Mouse (Mus musculus) layer of hippocampus, adult 2 months (tissue): ENCODE measurements around the gene Pex19. TPM values are rescaled to one million over a fixed set of nuclear protein-coding genes. Genes with fewer than 3 reads are reported as not detected.

Source experiments
- DNase-seq, 2 experiments: peaks; one replicate each; pipeline ENCODE4 v3.0.0; 2022; ENCODE audit warnings: low spot score in 2 of 2
- H3K27ac ChIP-seq: fragments of 200-600 bp; 2 replicates; pipeline ENCODE4 v1.8.1; 2022
- H3K4me3 ChIP-seq: fragments of 200-600 bp; 2 replicates; pipeline ENCODE4 v1.8.1; 2022; ENCODE audit warnings: mild to moderate bottlenecking
- CTCF ChIP-seq: fragments of 200-600 bp; conservative IDR thresholded peaks from 2 replicates; pipeline ENCODE4 v1.8.1; 2022; ENCODE audit warnings: antibody characterized with exemption, mild to moderate bottlenecking, moderate library complexity
- total RNA-seq, 2 experiments: library from RNA; stranded (reverse); gene quantifications; 2 replicates each; pipeline ENCODE4 v1.2.3; 2021

The Pex19 gene
- total RNA-seq, 2 experiments from 2014 or later = 84.9 to 88.3 TPM

DNA sequence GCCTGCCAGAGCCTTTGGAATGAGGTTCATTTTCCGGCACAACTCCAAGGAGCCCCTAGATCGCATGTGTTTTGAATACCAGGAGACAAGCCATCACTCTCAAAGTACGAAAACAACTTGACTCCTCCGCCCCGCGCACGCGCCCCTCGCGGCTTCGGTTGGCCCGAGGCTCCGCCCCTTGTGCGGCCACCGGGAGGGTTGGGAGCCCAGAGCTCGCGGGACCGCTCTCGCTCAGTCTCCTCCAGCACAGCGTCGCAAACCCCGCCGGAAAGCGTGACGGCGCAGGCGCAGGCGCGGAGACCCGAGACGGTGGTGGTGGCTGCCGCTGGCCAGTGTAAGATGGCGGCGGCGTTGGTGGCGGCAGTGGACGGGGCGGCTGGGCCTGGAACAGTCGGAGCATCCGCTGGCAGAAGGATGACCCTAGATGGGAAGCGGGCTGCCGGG, 21.3 kb downstream of the Pex19 start, which contains the start of gene Dcaf8:
TSS of gene Dcaf8 (plus strand) at position 250 of the 444 bp plus-strand sequence.
- Histone ChIP-seq H3K4me3 (peak within 1 kb of the TSS; percentile 99), H3K27ac (peak within 1 kb of the TSS; percentile 97)
- TF ChIP-seq CTCF = no peak
- peak; percentile 96 for DNase-seq

DNA sequence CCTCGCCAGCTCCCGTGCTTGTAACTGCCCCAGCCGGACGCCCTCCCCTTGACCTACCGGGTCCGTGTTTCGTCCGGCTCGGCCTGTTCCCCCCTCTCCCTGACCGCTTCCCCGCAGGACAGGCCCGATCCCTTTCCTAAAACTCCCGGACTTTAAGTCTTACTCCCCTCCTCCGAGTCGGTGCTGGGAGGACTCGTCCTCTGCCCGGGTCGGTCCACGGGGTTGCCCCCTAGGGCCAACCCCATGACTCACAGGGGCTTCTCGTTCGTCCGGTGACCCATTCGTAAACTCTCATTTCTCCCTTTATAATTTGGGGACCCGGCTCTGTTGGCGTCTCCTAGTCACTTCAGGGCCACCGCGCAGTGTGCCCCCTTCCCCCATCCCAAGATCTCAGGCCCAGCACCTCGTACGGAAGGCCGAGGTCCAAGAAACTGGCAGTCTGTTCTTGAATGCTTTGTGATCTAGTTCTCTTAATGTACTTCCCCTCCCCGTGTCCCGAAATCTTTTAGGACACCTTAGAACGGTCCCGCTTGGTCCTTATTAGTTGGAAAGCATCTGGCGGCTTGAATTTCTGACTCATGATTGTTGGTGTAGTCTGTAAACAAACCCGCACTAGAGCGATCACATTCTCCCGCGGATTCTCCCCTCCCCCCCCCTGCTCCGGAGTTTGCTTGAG, 21.9 kb downstream of the Pex19 start:
- H3K27ac ChIP-seq = peak overlapping the region; percentile 97
- peak in 1 of 2 experiments; percentile 31 for DNase-seq
- TF ChIP-seq CTCF = no peak
- H3K4me3 ChIP-seq = peak overlapping the region; percentile 99

DNA sequence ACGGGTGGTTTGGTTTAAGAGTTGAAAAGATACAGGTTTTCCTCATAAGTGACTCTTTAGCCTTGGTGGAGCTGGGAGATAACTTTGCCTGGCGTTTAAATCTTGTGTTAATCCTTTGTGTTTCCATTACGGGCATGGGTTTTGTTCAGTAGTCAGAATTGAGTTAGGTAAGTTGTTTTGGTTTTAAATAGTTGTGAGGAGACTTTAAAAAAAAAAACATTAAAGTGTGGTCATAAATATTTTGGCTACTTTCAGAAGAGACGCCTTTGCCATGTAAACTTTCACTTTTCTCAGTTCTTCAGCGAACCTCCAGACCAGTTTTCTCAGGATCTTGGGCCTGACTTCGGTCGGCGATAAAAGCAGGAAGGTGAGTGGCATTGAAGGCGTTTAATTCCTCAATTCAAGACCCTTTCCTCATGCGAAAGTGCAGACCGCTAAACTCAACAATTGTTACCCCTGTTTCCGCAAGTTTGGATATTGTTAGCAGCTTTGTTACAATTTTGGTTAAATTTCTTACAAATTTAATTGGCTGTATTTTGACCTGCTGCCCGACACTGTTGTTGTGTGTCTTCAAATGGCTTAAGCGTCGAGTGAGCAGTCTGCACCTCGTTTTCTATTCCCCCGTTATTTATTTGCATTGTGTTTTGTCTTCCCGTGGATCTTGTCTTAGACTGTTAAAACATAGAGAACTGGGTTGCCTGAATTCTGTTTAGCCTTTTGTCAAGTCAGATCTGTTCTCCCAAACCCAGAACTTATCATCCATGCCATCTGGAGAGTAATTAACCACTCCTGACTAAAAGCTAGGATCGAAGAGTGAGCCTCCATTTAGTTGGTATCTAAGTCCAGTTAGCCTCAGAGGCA, 22.6 kb downstream of the Pex19 start:
- H3K4me3 ChIP-seq = peak overlapping the region; percentile 99
- H3K27ac ChIP-seq = peak overlapping the region; percentile 97
- DNase-seq = no peak
- TF ChIP-seq CTCF = no peak

DNA sequence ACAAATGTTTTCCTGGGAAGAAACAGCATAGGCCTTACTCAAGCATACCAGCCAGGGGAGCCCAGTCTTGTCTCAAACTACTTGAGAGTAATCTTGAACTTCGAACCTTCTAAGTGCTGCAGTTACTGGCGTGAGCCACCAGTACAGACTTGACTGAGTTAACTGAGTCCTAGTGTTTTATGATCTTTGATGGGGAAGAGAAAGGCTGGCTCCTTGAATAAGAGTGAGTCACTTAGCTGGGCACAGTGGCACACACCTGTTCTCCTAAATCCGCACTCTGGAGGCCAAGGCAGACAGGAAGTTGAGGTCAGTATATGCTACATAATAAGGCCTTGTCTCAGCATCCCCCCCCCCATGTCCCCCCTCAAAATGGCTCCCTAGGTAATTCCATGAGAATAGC, 28.0 kb downstream of the Pex19 start:
- H3K4me3 ChIP-seq = no peak overlapping the region
- TF ChIP-seq CTCF = no peak
- DNase-seq = no peak
- no peak overlapping the region for H3K27ac ChIP-seq

DNA sequence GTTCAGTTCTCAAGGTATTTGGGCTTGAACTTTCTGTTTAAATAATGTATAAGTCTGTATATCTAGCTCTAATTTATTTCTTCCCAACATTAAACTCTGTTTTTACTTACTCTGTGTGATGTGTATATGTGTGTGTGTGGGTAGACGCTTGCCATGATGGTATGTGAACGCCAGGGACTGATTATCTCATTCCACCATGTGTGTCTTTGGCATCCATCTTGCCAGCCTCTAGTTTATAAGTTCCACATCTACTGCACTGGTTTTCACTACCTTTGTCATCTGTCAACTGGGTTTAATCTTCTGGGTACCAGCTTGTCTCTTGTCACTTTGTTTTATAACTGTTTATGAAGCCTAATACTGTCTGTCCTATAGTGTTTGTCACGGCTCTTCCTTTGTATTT, 29.0 kb downstream of the Pex19 start:
- no peak overlapping the region for H3K4me3 ChIP-seq
- no peak overlapping the region for H3K27ac ChIP-seq
- DNase-seq = no peak
- no peak for TF ChIP-seq CTCF

DNA sequence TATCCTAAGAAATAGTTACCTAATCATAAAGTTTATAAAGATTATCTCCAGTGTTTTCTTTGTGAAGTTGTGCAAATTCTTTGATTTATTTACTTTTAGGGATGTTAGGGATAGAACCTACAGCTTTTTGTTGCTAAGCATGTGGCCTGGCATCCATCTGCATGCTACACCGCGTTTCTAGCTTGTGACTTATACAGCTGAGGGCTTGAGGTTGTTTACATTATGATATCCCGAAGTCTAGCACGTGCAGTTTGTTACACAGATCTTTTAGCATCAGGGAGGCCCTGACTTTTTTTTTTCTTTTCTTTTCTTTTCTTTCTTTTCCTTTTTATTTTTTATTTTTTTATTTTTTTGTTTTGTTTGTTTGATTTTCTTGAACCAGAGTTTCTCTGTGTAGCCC, 33.4 kb downstream of the Pex19 start:
- no peak overlapping the region for H3K27ac ChIP-seq
- TF ChIP-seq CTCF = no peak
- no peak for DNase-seq
- no peak overlapping the region for H3K4me3 ChIP-seq

DNA sequence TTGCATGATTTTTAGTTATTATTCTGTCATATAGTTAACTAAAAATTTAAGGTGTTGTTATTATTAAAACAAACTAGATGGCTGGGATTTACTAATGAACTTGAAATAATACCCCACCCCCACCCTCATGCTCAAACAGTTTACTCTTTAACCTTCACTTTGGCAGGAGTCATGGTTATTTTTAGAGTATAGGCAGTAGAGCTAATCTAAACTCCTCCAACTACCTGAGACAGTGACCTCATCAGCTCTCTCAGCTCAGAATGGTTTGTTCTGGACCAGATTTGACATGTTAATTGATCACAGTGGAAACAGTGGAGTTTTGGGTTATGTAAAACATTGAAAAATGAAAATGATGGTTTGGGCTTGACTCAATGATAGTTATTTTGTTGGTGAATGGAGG, 34.0 kb downstream of the Pex19 start:
- no peak for TF ChIP-seq CTCF
- no peak for DNase-seq
- Histone ChIP-seq H3K4me3 (no peak overlapping the region), H3K27ac (peak overlapping the region; percentile 5)

DNA sequence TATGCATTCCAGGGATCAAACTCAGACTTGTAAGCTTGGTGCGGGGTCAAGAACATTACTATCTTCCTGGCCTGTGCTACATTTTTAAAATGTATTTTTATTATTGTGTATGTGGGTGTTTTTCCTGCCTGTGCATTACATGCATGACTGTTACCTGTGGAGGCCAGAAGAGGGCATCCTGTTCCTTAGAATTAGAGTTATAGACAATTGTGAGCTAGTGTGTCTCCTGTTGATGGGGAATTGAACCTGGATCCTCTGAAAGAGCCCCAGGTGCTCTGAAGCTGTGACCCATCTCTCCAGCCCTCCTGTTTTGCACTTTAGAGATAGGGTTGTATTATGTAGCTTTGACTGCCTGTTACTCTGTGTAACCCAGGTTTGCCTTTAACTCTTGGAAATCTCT, 35.5 kb downstream of the Pex19 start:
- no peak overlapping the region for H3K27ac ChIP-seq
- H3K4me3 ChIP-seq = no peak overlapping the region
- TF ChIP-seq CTCF = peak; percentile 86
- peak in 1 of 2 experiments; percentile 53 for DNase-seq

DNA sequence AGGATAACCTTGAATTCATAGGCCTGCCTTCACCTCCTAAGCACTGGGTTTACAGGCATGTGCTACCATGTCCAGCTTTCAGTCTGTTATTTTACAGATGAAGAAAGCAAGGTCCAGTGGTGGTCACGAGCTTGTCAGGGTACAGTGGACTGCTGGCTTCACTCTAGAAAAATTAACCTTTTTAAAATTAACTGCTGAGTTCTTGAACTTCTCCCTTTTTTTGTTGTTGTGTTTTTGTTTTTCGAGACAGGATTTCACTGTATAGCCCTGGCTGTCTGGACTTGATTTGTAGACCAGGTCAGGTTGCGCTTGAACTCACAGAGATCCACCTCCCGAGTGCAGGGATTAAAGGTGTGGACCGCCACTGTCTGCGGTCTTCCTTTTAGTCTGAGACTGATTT, 36.4 kb downstream of the Pex19 start:
- no peak for TF ChIP-seq CTCF

DNA sequence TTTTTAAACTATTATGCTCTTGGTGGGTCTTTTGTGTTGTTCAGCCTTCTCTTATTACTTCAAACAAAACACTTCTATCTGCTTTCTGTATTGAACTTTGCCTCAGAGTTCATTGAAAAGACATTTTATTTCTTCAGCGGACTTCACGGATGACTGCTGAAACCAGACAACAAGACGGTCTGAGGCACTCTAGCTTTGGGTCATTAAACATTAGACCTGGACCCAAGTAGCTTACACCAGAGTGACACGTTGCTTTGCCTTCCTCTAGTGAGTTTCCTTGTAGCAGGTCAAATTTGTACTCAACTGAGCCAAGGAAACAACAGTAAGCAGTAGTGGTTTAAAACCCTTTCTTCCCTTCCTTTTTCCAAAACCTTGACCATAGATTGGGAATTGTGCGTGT, 41.4 kb downstream of the Pex19 start:
- no peak for DNase-seq
- no peak overlapping the region for H3K27ac ChIP-seq
- H3K4me3 ChIP-seq = no peak overlapping the region
- no peak for TF ChIP-seq CTCF

More for the DNA sequence above, 36.4 kb downstream of the Pex19 start:
- Histone ChIP-seq H3K4me3 (no peak overlapping the region), H3K27ac (no peak overlapping the region; the same call in 1 of the 2 replicates)
- no peak for DNase-seq

DNA sequence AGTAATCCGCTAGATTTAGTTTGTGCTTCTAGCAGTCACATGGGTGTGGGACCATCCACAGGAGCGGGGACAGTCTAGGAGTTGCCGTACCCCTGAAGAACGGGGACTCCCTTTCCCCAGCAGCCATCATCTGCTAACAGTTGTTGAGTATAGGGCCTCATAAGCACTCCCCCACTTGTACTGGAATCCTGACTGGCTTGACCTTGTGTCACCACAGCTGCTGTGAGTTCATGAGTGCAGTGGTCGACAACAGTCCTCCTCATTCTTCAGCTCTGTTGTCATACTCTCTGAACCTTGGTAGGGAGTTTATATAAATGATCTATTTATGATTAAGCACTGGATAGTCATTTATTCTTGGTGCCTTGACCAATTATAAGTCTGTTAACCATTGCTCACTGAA, 43.3 kb downstream of the Pex19 start:
- H3K4me3 ChIP-seq = no peak overlapping the region
- no peak for DNase-seq
- no peak for TF ChIP-seq CTCF
- no peak overlapping the region for H3K27ac ChIP-seq

DNA sequence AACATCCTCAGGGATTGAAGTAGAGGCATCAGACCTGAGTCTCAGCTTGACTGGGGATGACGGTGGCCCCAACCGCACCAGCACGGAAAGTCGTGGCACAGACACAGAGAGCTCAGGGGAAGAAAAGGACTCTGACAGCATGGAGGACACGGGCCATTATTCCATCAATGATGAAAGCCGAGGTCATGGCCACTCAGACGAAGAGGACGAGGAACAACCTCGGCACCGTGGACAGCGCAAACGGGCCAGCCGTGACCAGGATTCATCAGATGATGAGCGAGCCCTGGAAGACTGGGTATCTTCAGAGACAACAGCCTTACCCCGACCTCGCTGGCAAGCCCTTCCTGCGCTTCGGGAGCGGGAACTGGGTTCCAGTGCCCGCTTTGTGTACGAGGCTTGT, 45.8 kb downstream of the Pex19 start:
- TF ChIP-seq CTCF = no peak
- no peak for DNase-seq
- Histone ChIP-seq H3K27ac (no peak overlapping the region), H3K4me3 (no peak overlapping the region)

DNA sequence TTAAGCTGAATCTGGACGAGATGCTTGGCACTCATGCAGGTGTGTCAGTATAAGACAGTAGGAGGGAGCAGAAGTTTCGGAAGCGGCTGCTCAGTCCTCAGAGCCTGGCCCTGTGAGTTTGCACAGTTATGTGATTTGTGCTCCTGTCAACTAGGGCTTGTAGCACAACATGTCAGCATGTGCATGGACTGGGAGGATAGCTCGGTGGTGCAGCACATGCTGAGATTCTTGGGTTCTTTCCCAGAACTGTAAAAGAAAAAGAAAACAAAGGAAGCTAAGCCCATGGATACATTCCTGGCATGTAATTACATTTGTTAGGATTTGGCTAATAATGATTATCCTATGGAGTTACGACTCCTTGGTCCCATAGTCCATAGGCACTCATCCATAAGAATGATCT, 46.6 kb downstream of the Pex19 start:
- Histone ChIP-seq H3K27ac (no peak overlapping the region), H3K4me3 (no peak overlapping the region)
- no peak for TF ChIP-seq CTCF
- no peak for DNase-seq
